Mouse (Mus musculus): ENCODE data around the gene Rhox4g. TPM values are rescaled to one million over a fixed set of nuclear protein-coding genes. Genes with fewer than 3 reads are reported as not detected.
"Not testable (repeated sequence)": the region's sequence is repeated elsewhere in the genome, so short reads cannot be mapped to it uniquely, and the experiment has no call there.

The Rhox4g gene
- not detected in 2 replicates for polyA plus RNA-seq (2012; rRNA removed)

DNA sequence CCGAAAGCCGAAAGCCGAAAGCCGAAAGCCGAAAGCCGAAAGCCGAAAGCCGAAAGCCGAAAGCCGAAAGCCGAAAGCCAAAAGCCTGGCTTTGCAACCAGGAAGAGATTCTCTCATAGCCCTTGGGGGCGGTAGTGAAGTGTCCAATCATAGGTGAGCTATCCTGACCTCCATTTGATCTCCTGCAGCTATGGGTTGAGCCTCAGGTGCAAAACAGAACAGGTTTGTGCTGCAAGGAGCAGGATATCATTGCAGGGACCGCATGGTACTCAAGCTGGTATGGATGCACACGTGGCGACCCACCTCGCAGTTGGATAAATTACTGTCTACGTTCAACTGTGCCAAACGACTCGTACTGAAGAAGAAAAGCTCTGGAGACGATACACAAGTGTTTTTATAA is at the start of gene Rhox4g:
Gene Rhox4g, minus strand, starts transcription at position 101 of the 400 bp plus-strand sequence.
- 96% methylated on average over 18 of the region's 20 CpGs for WGBS
- not testable (repeated sequence) for H3K27me3 ChIP-seq (ENCODE audit: control insufficient read depth, insufficient read depth, low read length); DNase-seq; H3K4me3 ChIP-seq (replicated peaks; ENCODE audit: insufficient read depth, low read depth, low read length); H3K4me1 ChIP-seq (ENCODE audit: control insufficient read depth, insufficient read depth, low read length); H3K27ac ChIP-seq (ENCODE audit: insufficient read depth, low read length)

DNA sequence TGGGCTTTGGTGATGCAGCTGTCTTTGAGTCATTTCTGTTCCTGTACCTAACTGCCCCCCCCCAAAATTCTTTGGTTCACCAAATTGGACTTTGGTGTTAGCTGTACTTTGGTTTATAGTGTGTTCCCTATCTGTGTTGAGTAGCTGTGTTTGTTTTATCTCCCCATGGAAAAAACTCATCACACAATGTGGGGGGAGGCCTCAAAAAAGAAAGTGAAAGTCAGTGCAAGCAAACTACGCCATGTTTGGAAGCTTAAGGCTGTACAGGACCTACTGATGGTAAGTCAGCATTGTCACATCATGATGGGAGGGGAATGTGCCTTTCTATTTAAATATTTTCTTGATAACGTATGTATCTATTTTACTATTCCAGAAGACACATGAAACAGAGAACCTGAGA is 41.1 kb upstream of the Rhox4g start:
- Histone ChIP-seq H3K4me3 (replicated peaks; ENCODE audit: insufficient read depth, low read depth, low read length) (no peak overlapping the region), H3K27ac (ENCODE audit: insufficient read depth, low read length) (no peak overlapping the region), H3K4me1 (ENCODE audit: control insufficient read depth, insufficient read depth, low read length) (no peaks in the 10 kb centered on the region), H3K27me3 (ENCODE audit: control insufficient read depth, insufficient read depth, low read length) (no peaks in the 10 kb centered on the region)
- no peak for DNase-seq
- WGBS: 86% methylated on average over 2 of the region's 2 CpGs
- TF ChIP-seq CTCF (IDR thresholded peaks at IDR 0.05; ENCODE audit: borderline replicate concordance, insufficient read depth, low read depth, low read length) (no peak), POLR2A (IDR thresholded peaks at IDR 0.05; ENCODE audit: borderline replicate concordance, insufficient read depth, low read length) (no peak)

DNA sequence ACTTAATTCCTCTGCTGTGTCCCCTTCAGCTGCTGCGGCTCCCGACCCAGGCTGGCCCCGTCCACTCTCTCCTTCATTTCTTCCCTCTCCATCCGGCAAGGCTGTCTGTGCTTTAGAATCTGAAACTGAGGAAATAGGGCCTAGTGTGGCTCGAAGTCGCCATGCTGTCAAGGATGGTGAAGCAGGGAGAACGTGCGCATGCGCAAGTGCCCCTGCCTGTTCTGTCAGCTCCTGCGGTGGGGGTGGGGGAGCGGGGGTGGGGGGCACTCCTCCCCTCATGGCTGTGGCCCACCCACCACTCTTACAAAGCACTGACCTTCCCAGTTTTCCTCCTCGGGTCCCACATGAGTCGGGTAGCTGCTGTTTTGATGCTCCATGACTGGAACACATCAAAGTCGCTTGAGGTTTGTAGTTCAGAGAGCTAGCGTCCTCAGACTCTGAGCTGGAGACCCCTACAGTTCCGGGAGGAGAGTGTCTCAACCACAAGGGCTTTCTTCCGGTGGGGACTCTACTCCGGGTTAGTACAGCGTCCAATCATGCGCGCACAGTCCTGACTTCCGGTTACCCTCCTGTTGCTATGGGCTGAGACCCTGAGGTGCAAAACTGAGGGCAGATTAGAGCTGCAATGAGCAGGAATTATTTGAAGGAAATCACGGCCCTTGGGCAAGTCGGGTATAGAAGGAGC is 32.0 kb upstream of the Rhox4g start:
- no peak overlapping the region for H3K4me3 ChIP-seq (replicated peaks; ENCODE audit: insufficient read depth, low read depth, low read length)
- no peak for TF ChIP-seq POLR2A (IDR thresholded peaks at IDR 0.05; ENCODE audit: borderline replicate concordance, insufficient read depth, low read length)
- no peak for TF ChIP-seq CTCF (IDR thresholded peaks at IDR 0.05; ENCODE audit: borderline replicate concordance, insufficient read depth, low read depth, low read length)
- no peaks in the 10 kb centered on the region for H3K27me3 ChIP-seq (ENCODE audit: control insufficient read depth, insufficient read depth, low read length)
- 80% methylated on average over 24 of the region's 24 CpGs for WGBS
- H3K27ac ChIP-seq (ENCODE audit: insufficient read depth, low read length): no peak overlapping the region
- no peak for DNase-seq
- no peaks in the 10 kb centered on the region for H3K4me1 ChIP-seq (ENCODE audit: control insufficient read depth, insufficient read depth, low read length)

DNA sequence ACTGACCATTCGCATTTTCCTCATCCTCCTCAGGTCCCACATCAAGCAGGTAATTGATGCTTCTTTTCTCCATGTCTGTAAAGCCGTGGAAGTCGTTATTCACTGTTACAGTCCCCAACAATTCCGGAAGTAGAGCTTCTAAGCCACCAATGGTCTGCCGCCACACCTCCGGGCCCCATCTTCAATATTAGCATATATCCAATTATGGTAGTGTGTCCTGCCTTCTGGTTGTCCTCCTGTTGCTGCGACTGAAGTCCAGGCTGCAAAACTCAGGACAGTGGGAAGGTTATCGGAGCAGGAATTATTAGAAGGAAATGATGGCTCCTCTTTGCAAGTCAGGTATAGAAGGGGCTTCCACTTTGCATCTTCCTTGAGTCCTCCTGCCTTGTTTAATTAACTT is 22.1 kb upstream of the Rhox4g start, which contains the start of gene Rhox2h:
Gene Rhox2h, minus strand, starts transcription at position 101 of the 400 bp plus-strand sequence.
- H3K27me3 ChIP-seq (ENCODE audit: control insufficient read depth, insufficient read depth, low read length); DNase-seq; H3K27ac ChIP-seq (ENCODE audit: insufficient read depth, low read length); H3K4me3 ChIP-seq (replicated peaks; ENCODE audit: insufficient read depth, low read depth, low read length); H3K4me1 ChIP-seq (ENCODE audit: control insufficient read depth, insufficient read depth, low read length): not testable (repeated sequence)
- 84% methylated on average over 8 of the region's 8 CpGs for WGBS

DNA sequence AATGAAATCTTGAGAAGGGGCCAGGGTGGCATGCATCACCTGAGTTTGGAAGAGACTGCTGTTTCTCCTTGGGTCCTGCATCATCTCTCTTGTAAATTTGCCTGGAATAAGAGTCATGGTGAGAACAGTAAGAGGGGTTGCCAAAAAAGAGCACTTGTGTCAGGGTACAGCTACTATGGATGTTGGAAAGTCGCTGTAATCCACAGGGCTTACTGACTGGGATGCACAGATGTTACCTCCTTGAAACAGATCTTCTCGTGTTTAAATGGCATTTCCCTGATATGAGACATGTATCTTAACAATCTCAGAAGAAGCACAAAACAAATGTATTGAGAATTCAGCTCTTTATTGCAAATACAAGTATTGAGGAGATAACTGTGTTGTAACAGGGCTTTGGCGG is 17.5 kb upstream of the Rhox4g start, which contains the start of gene Rhox3h:
Gene Rhox3h, minus strand, starts transcription at position 101 of the 400 bp plus-strand sequence.
- not testable (repeated sequence) for DNase-seq; H3K27me3 ChIP-seq (ENCODE audit: control insufficient read depth, insufficient read depth, low read length); H3K4me3 ChIP-seq (replicated peaks; ENCODE audit: insufficient read depth, low read depth, low read length); H3K27ac ChIP-seq (ENCODE audit: insufficient read depth, low read length); H3K4me1 ChIP-seq (ENCODE audit: control insufficient read depth, insufficient read depth, low read length)
- 100% methylated on average over 1 of the region's 3 CpGs for WGBS

DNA sequence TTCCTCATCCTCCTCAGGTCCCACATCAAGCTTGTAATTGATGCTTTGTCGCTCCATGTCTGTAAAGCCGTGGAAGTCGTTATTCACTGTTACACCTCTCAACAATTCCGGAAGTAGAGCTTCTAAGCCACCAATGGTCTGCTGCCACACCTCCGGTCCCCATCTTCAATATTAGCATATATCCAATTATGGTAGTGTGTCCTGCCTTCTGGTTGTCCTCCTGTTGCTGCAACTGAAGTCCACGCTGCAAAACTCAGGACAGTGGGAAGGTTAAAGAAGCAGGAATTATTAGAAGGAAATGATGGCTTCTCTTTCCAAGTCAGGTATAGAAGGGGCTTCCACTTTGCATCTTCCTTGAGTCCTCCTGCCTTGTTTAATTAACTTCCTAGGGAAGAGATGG is 7.8 kb downstream of the Rhox4g start, which contains the start of gene Rhox2g:
Gene Rhox2g, minus strand, starts transcription at position 101 of the 400 bp plus-strand sequence.
- 86% methylated on average over 6 of the region's 6 CpGs for whole genome bisulfite sequencing
- H3K4me3 ChIP-seq (replicated peaks; ENCODE audit: insufficient read depth, low read depth, low read length); H3K4me1 ChIP-seq (ENCODE audit: control insufficient read depth, insufficient read depth, low read length); H3K27me3 ChIP-seq (ENCODE audit: control insufficient read depth, insufficient read depth, low read length); H3K27ac ChIP-seq (ENCODE audit: insufficient read depth, low read length); DNase-seq: not testable (repeated sequence)

DNA sequence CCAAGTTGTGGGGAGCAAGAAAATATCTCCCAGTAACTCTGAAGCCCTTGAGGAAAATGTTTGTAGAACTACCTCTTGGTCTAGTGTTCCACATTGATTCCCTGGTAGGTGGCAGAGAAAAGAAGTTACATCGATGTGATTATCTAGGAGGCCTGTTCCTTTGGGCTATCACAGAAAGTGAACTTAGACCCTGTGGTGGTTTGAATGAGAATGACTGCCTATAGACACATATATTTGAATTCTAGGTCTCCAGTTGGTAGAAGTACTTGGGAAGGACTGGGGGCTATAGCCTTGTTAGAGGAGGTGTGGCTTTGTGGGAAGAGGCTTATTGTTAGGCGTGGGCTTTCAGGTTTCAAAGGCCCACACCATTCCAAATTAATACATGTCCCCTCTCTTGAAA is 22.6 kb downstream of the Rhox4g start, which contains the start of gene Rhox3g:
Gene Rhox3g, minus strand, starts transcription at position 101 of the 400 bp plus-strand sequence.
- H3K4me3 ChIP-seq (replicated peaks; ENCODE audit: insufficient read depth, low read depth, low read length); H3K4me1 ChIP-seq (ENCODE audit: control insufficient read depth, insufficient read depth, low read length); H3K27ac ChIP-seq (ENCODE audit: insufficient read depth, low read length); H3K27me3 ChIP-seq (ENCODE audit: control insufficient read depth, insufficient read depth, low read length); DNase-seq: not testable (repeated sequence)
- WGBS: 96% methylated on average over 2 of the region's 2 CpGs

DNA sequence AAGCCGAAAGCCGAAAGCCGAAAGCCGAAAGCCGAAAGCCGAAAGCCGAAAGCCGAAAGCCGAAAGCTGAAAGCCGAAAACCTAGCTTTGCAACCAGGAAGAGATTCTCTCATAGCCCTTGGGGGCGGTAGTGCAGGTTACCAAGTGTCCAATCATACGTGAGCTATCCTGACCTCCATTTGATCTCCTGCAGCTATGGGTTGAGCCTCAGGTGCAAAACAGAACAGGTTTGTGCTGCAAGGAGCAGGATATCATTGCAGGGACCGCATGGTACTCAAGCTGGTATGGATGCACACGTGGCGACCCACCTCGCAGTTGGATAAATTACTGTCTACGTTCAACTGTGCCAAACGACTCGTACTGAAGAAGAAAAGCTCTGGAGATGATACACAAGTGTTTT is 43.5 kb downstream of the Rhox4g start, which contains the start of gene Rhox4f:
Gene Rhox4f, minus strand, starts transcription at position 101 of the 400 bp plus-strand sequence.
- H3K4me3 ChIP-seq (replicated peaks; ENCODE audit: insufficient read depth, low read depth, low read length); H3K27me3 ChIP-seq (ENCODE audit: control insufficient read depth, insufficient read depth, low read length); H3K27ac ChIP-seq (ENCODE audit: insufficient read depth, low read length); H3K4me1 ChIP-seq (ENCODE audit: control insufficient read depth, insufficient read depth, low read length); DNase-seq: not testable (repeated sequence)
- WGBS: 94% methylated on average over 19 of the region's 19 CpGs

Other genes starting within 250 kb of the Rhox4g start
- gene Rhox2b, start 239.3 kb downstream of the Rhox4g start, polyA plus RNA-seq (2012; rRNA removed): not detected in 2 replicates
- not detected in 2 replicates for gene Rhox4b, start 218.8 kb downstream of the Rhox4g start, polyA plus RNA-seq (2012; rRNA removed)
- gene Rhox2c, start 197.6 kb downstream of the Rhox4g start, polyA plus RNA-seq (2012; rRNA removed): not detected in 2 replicates
- gene Rhox3c, start 192.7 kb downstream of the Rhox4g start, polyA plus RNA-seq (2012; rRNA removed): not detected in 2 replicates
- not detected in 2 replicates for gene Rhox4c, start 171.0 kb downstream of the Rhox4g start, polyA plus RNA-seq (2012; rRNA removed)
- not detected in 2 replicates for gene Rhox2d, start 157.9 kb downstream of the Rhox4g start, polyA plus RNA-seq (2012; rRNA removed)
- gene Rhox4d, start 137.0 kb downstream of the Rhox4g start, polyA plus RNA-seq (2012; rRNA removed): not detected in 2 replicates
- not detected in 2 replicates for gene Rhox2e, start 120.9 kb downstream of the Rhox4g start, polyA plus RNA-seq (2012; rRNA removed)
- gene Rhox3e, start 109.3 kb downstream of the Rhox4g start, polyA plus RNA-seq (2012; rRNA removed): not detected in 2 replicates
- not detected in 2 replicates for gene Rhox4e, start 93.9 kb downstream of the Rhox4g start, polyA plus RNA-seq (2012; rRNA removed)
- not detected in 2 replicates for gene Rhox2f, start 79.9 kb downstream of the Rhox4g start, polyA plus RNA-seq (2012; rRNA removed)
- gene Rhox3f, start 70.3 kb downstream of the Rhox4g start, polyA plus RNA-seq (2012; rRNA removed): not detected in 2 replicates
- gene Rhox4f, start 43.6 kb downstream of the Rhox4g start, polyA plus RNA-seq (2012; rRNA removed): not detected in 2 replicates
- not detected in 2 replicates for gene Rhox3g, start 22.7 kb downstream of the Rhox4g start, polyA plus RNA-seq (2012; rRNA removed)
- gene Rhox2g, start 7.9 kb downstream of the Rhox4g start, polyA plus RNA-seq (2012; rRNA removed): not detected in 2 replicates
- gene Rhox3h, start 17.4 kb upstream of the Rhox4g start, polyA plus RNA-seq (2012; rRNA removed): not detected in 2 replicates
- gene Rhox2h, start 21.9 kb upstream of the Rhox4g start, polyA plus RNA-seq (2012; rRNA removed): not detected in 2 replicates
- 0.33 TPM in 1 of 2 replicates, not detected in the other for gene Rhox5, start 153.5 kb upstream of the Rhox4g start, polyA plus RNA-seq (2012; rRNA removed)
- 0.10 TPM in 1 of 2 replicates, not detected in the other for gene Rhox6, start 175.6 kb upstream of the Rhox4g start, polyA plus RNA-seq (2012; rRNA removed)
- gene Rhox7a, start 180.4 kb upstream of the Rhox4g start, polyA plus RNA-seq (2012; rRNA removed): not detected in 2 replicates
- not detected in 2 replicates for gene Rhox8, start 227.6 kb upstream of the Rhox4g start, polyA plus RNA-seq (2012; rRNA removed)
- gene Rhox7b, start 245.9 kb upstream of the Rhox4g start, polyA plus RNA-seq (2012; rRNA removed): not detected in 2 replicates

Data from cerebellum, adult 2 months (tissue).